Mouse (Mus musculus): ENCODE data around the gene Abhd18. TPM values are rescaled to one million over a fixed set of nuclear protein-coding genes. Genes with fewer than 3 reads are reported as not detected.

Gene Abhd18
- polyA plus RNA-seq, 1 experiment from 2014 or later = 22.0 TPM

GRCm38 (mm10) chr3:40938592-40938991 lies 91.8 kb downstream of the Abhd18 start:
- no peak overlapping the region for H3K27ac ChIP-seq (ENCODE audit: low read depth, low read length)
- no peaks in the 10 kb centered on the region for H3K4me1 ChIP-seq (ENCODE audit: control insufficient read depth, insufficient read depth, low read length)
- H3K4me3 ChIP-seq (ENCODE audit: low read depth, low read length) = no peak overlapping the region
- H3K4me2 ChIP-seq (ENCODE audit: low read depth, low read length) = no peak overlapping the region
- no peak overlapping the region for H3K9ac ChIP-seq (replicated peaks; ENCODE audit: low read depth, low read length)
- WGBS = over 99% methylated on average over 4 of the region's 4 CpGs
- no peaks in the 10 kb centered on the region for H3K27me3 ChIP-seq (ENCODE audit: control insufficient read depth, insufficient read depth, low read length)
- ATAC-seq (ENCODE audit: low read depth) = no peak
- peaks cover 12% of the 10 kb centered on the region for H3K36me3 ChIP-seq (ENCODE audit: control insufficient read depth, insufficient read depth, low read length)
- H3K9me3 ChIP-seq (ENCODE audit: control insufficient read depth, low read length) = no peaks in the 10 kb centered on the region

GRCm38 (mm10) chr3:40939019-40939418 lies 92.2 kb downstream of the Abhd18 start:
- Histone ChIP-seq H3K36me3 (ENCODE audit: control insufficient read depth, insufficient read depth, low read length) (peaks cover 8% of the 10 kb centered on the region; the same call in 1 of the 2 replicates), H3K27me3 (ENCODE audit: control insufficient read depth, insufficient read depth, low read length) (no peaks in the 10 kb centered on the region), H3K4me3 (ENCODE audit: low read depth, low read length) (no peak overlapping the region), H3K27ac (ENCODE audit: low read depth, low read length) (no peak overlapping the region), H3K4me1 (ENCODE audit: control insufficient read depth, insufficient read depth, low read length) (no peaks in the 10 kb centered on the region), H3K9ac (replicated peaks; ENCODE audit: low read depth, low read length) (no peak overlapping the region), H3K4me2 (ENCODE audit: low read depth, low read length) (no peak overlapping the region), H3K9me3 (ENCODE audit: control insufficient read depth, low read length) (no peaks in the 10 kb centered on the region)
- ATAC-seq (ENCODE audit: low read depth) = no peak

- Histone ChIP-seq H3K27me3 (ENCODE audit: control insufficient read depth, insufficient read depth, low read length) (no peaks in the 10 kb centered on the region), H3K9ac (replicated peaks; ENCODE audit: low read depth, low read length) (peak within 1 kb of the TSS; percentile 73), H3K4me3 (ENCODE audit: low read depth, low read length) (peak within 1 kb of the TSS; percentile 73), H3K4me1 (ENCODE audit: control insufficient read depth, insufficient read depth, low read length) (no peaks in the 10 kb centered on the region), H3K27ac (ENCODE audit: low read depth, low read length) (peak within 1 kb of the TSS; percentile 74), H3K36me3 (ENCODE audit: control insufficient read depth, insufficient read depth, low read length) (no peaks in the 10 kb centered on the region), H3K4me2 (ENCODE audit: low read depth, low read length) (peak within 1 kb of the TSS; percentile 98), H3K9me3 (ENCODE audit: control insufficient read depth, low read length) (no peaks in the 10 kb centered on the region)
- WGBS = under 1% methylated on average over 62 of the region's 66 CpGs
- ATAC-seq (ENCODE audit: low read depth) = peak; percentile 96
These were observed 102.6 kb downstream of the Abhd18 start, which contains the start of gene Larp1b for GRCm38 (mm10) chr3:40949170-40949902. Larp1b (plus strand) TSS chr3:40949828.

- Histone ChIP-seq H3K27ac (ENCODE audit: low read depth, low read length) (peak overlapping the region; percentile 74), H3K27me3 (ENCODE audit: control insufficient read depth, insufficient read depth, low read length) (no peaks in the 10 kb centered on the region), H3K4me2 (ENCODE audit: low read depth, low read length) (peak overlapping the region; percentile 98), H3K4me1 (ENCODE audit: control insufficient read depth, insufficient read depth, low read length) (no peaks in the 10 kb centered on the region), H3K4me3 (ENCODE audit: low read depth, low read length) (peak overlapping the region; percentile 73), H3K9ac (replicated peaks; ENCODE audit: low read depth, low read length) (peak overlapping the region; percentile 73), H3K36me3 (ENCODE audit: control insufficient read depth, insufficient read depth, low read length) (no peaks in the 10 kb centered on the region), H3K9me3 (ENCODE audit: control insufficient read depth, low read length) (no peaks in the 10 kb centered on the region)
- under 1% methylated on average over 91 of the region's 118 CpGs for WGBS
- ATAC-seq (ENCODE audit: low read depth) = peak; percentile 53
These were observed 103.3 kb downstream of the Abhd18 start for GRCm38 (mm10) chr3:40949903-40950600.

- no peak for ATAC-seq (ENCODE audit: low read depth)
- no peaks in the 10 kb centered on the region for H3K36me3 ChIP-seq (ENCODE audit: control insufficient read depth, insufficient read depth, low read length)
- H3K4me3 ChIP-seq (ENCODE audit: low read depth, low read length) = peak overlapping the region; percentile 73
- no peaks in the 10 kb centered on the region for H3K4me1 ChIP-seq (ENCODE audit: control insufficient read depth, insufficient read depth, low read length)
- H3K27ac ChIP-seq (ENCODE audit: low read depth, low read length) = peak overlapping the region; percentile 74; the same call in 1 of the 2 replicates
- peak overlapping the region; percentile 73 for H3K9ac ChIP-seq (replicated peaks; ENCODE audit: low read depth, low read length)
- no peaks in the 10 kb centered on the region for H3K9me3 ChIP-seq (ENCODE audit: control insufficient read depth, low read length)
- H3K4me2 ChIP-seq (ENCODE audit: low read depth, low read length) = peak overlapping the region; percentile 98
- under 1% methylated on average over 43 of the region's 43 CpGs for WGBS
- H3K27me3 ChIP-seq (ENCODE audit: control insufficient read depth, insufficient read depth, low read length) = no peaks in the 10 kb centered on the region
These were observed 103.9 kb downstream of the Abhd18 start for GRCm38 (mm10) chr3:40950601-40951201.

GRCm38 (mm10) chr3:40951365-40951764 lies 104.6 kb downstream of the Abhd18 start:
- 11% methylated on average over 7 of the region's 7 CpGs for WGBS
- no peak for ATAC-seq (ENCODE audit: low read depth)
- Histone ChIP-seq H3K9me3 (ENCODE audit: control insufficient read depth, low read length) (no peaks in the 10 kb centered on the region), H3K27me3 (ENCODE audit: control insufficient read depth, insufficient read depth, low read length) (no peaks in the 10 kb centered on the region), H3K27ac (ENCODE audit: low read depth, low read length) (no peak overlapping the region), H3K4me3 (ENCODE audit: low read depth, low read length) (peak overlapping the region; percentile 73), H3K4me1 (ENCODE audit: control insufficient read depth, insufficient read depth, low read length) (no peaks in the 10 kb centered on the region), H3K9ac (replicated peaks; ENCODE audit: low read depth, low read length) (no peak overlapping the region), H3K4me2 (ENCODE audit: low read depth, low read length) (peak overlapping the region; percentile 98), H3K36me3 (ENCODE audit: control insufficient read depth, insufficient read depth, low read length) (no peaks in the 10 kb centered on the region)

- Histone ChIP-seq H3K27ac (ENCODE audit: low read depth, low read length) (no peak overlapping the region), H3K36me3 (ENCODE audit: control insufficient read depth, insufficient read depth, low read length) (no peaks in the 10 kb centered on the region), H3K4me3 (ENCODE audit: low read depth, low read length) (no peak overlapping the region), H3K4me2 (ENCODE audit: low read depth, low read length) (no peak overlapping the region), H3K4me1 (ENCODE audit: control insufficient read depth, insufficient read depth, low read length) (no peaks in the 10 kb centered on the region), H3K9me3 (ENCODE audit: control insufficient read depth, low read length) (no peaks in the 10 kb centered on the region), H3K27me3 (ENCODE audit: control insufficient read depth, insufficient read depth, low read length) (no peaks in the 10 kb centered on the region), H3K9ac (replicated peaks; ENCODE audit: low read depth, low read length) (no peak overlapping the region)
- ATAC-seq (ENCODE audit: low read depth) = no peak
These were observed 105.8 kb downstream of the Abhd18 start for GRCm38 (mm10) chr3:40952606-40953005.

- 73% methylated on average over 1 of the region's 1 CpGs for WGBS
- ATAC-seq (ENCODE audit: low read depth) = no peak
- H3K36me3 ChIP-seq (ENCODE audit: control insufficient read depth, insufficient read depth, low read length) = no peaks in the 10 kb centered on the region
These were observed 108.0 kb downstream of the Abhd18 start for GRCm38 (mm10) chr3:40954792-40955191.

GRCm38 (mm10) chr3:40958831-40959230 lies 112.1 kb downstream of the Abhd18 start:
- Histone ChIP-seq H3K4me1 (ENCODE audit: control insufficient read depth, insufficient read depth, low read length) (no peaks in the 10 kb centered on the region), H3K27me3 (ENCODE audit: control insufficient read depth, insufficient read depth, low read length) (no peaks in the 10 kb centered on the region), H3K4me2 (ENCODE audit: low read depth, low read length) (no peak overlapping the region), H3K9ac (replicated peaks; ENCODE audit: low read depth, low read length) (no peak overlapping the region), H3K36me3 (ENCODE audit: control insufficient read depth, insufficient read depth, low read length) (no peaks in the 10 kb centered on the region), H3K27ac (ENCODE audit: low read depth, low read length) (no peak overlapping the region), H3K4me3 (ENCODE audit: low read depth, low read length) (no peak overlapping the region), H3K9me3 (ENCODE audit: control insufficient read depth, low read length) (no peaks in the 10 kb centered on the region)
- no peak for ATAC-seq (ENCODE audit: low read depth)

More at GRCm38 (mm10) chr3:40954792-40955191, 108.0 kb downstream of the Abhd18 start:
- H3K9ac ChIP-seq (replicated peaks; ENCODE audit: low read depth, low read length) = no peak overlapping the region
- no peak overlapping the region for H3K4me2 ChIP-seq (ENCODE audit: low read depth, low read length)
- H3K9me3 ChIP-seq (ENCODE audit: control insufficient read depth, low read length) = no peaks in the 10 kb centered on the region
- no peaks in the 10 kb centered on the region for H3K27me3 ChIP-seq (ENCODE audit: control insufficient read depth, insufficient read depth, low read length)
- H3K4me3 ChIP-seq (ENCODE audit: low read depth, low read length) = no peak overlapping the region
- no peaks in the 10 kb centered on the region for H3K4me1 ChIP-seq (ENCODE audit: control insufficient read depth, insufficient read depth, low read length)
- H3K27ac ChIP-seq (ENCODE audit: low read depth, low read length) = no peak overlapping the region
